Mouse (Mus musculus): ENCODE results near the gene Gm20683.

Gene Gm20683

GRCm38 (mm10) chr17:25841117-25841880, at the start of gene Gm20683:
Gene Gm20683 (minus strand): TSS chr17:25841763.
- DNase-seq (ENCODE audit: low read depth, low spot score), result no peak

GRCm38 (mm10) chr17:25888837-25889236, 47.3 kb upstream of the Gm20683 start:
- DNase-seq (ENCODE audit: low read depth, low spot score), result no peak

- no peak for DNase-seq (ENCODE audit: low read depth, low spot score)
Measured at GRCm38 (mm10) chr17:25887467-25887866, 45.9 kb upstream of the Gm20683 start.

- DNase-seq (ENCODE audit: low read depth, low spot score), result no peak
Measured at GRCm38 (mm10) chr17:25886806-25887205, 45.2 kb upstream of the Gm20683 start.

- DNase-seq (ENCODE audit: low read depth, low spot score), result no peak
Measured at GRCm38 (mm10) chr17:25885636-25886035, 44.1 kb upstream of the Gm20683 start.

GRCm38 (mm10) chr17:25883824-25884223, 42.3 kb upstream of the Gm20683 start:
- DNase-seq (ENCODE audit: low read depth, low spot score), result no peak

- DNase-seq (ENCODE audit: low read depth, low spot score), result no peak
Measured at GRCm38 (mm10) chr17:25883268-25883667, 41.7 kb upstream of the Gm20683 start.

- no peak for DNase-seq (ENCODE audit: low read depth, low spot score)
Measured at GRCm38 (mm10) chr17:25882306-25882705, 40.7 kb upstream of the Gm20683 start.

- no peak for DNase-seq (ENCODE audit: low read depth, low spot score)
Measured at GRCm38 (mm10) chr17:25881691-25882090, 40.1 kb upstream of the Gm20683 start.

- DNase-seq (ENCODE audit: low read depth, low spot score), result peak; percentile 82
Measured at GRCm38 (mm10) chr17:25880913-25881641, 39.5 kb upstream of the Gm20683 start.

GRCm38 (mm10) chr17:25880196-25880910, 38.8 kb upstream of the Gm20683 start, which contains the start of gene Wfikkn1:
Gene Wfikkn1 (minus strand): TSS chr17:25880858.
- DNase-seq (ENCODE audit: low read depth, low spot score), result no peak

- no peak for DNase-seq (ENCODE audit: low read depth, low spot score)
Measured at GRCm38 (mm10) chr17:25879750-25880149, 38.2 kb upstream of the Gm20683 start.

- no peak for DNase-seq (ENCODE audit: low read depth, low spot score)
Measured at GRCm38 (mm10) chr17:25879261-25879660, 37.7 kb upstream of the Gm20683 start.

GRCm38 (mm10) chr17:25878611-25879180, 37.1 kb upstream of the Gm20683 start:
- DNase-seq (ENCODE audit: low read depth, low spot score), result no peak

GRCm38 (mm10) chr17:25877741-25878610, 36.4 kb upstream of the Gm20683 start:
- no peak for DNase-seq (ENCODE audit: low read depth, low spot score)

- DNase-seq (ENCODE audit: low read depth, low spot score), result no peak
Measured at GRCm38 (mm10) chr17:25877025-25877424, 35.5 kb upstream of the Gm20683 start.

GRCm38 (mm10) chr17:25876347-25876915, 34.9 kb upstream of the Gm20683 start:
- no peak for DNase-seq (ENCODE audit: low read depth, low spot score)

GRCm38 (mm10) chr17:25875171-25876136, 33.9 kb upstream of the Gm20683 start:
- DNase-seq (ENCODE audit: low read depth, low spot score), result peak; percentile 86

GRCm38 (mm10) chr17:25874721-25875170, 33.2 kb upstream of the Gm20683 start, which contains the start of gene Mettl26:
Gene Mettl26 (plus strand): TSS chr17:25875074.
- peak; percentile 92 for DNase-seq (ENCODE audit: low read depth, low spot score)
